Mouse (Mus musculus) c-Kit-positive CD71-negative TER-119-negative erythroid progenitor cells, embryonic 14.5 days (primary cell): ENCODE measurements at regions not wholly inside any gene's neighbourhood (a gene's known extent, or its start where the extent isn't known, plus 50 kb on each side); places are given as distances from the start of the nearest gene placed in this dataset.

ENCODE experiments used
- DNase-seq: peaks from one replicate; pipeline ENCODE4 v3.0.0-alpha.2; 2013; ENCODE audit warnings: low read depth

GRCm38 (mm10) chr16:21320284-21320683 is 102.6 kb upstream of the Vps8 start:
- no peak for DNase-seq

DNA sequence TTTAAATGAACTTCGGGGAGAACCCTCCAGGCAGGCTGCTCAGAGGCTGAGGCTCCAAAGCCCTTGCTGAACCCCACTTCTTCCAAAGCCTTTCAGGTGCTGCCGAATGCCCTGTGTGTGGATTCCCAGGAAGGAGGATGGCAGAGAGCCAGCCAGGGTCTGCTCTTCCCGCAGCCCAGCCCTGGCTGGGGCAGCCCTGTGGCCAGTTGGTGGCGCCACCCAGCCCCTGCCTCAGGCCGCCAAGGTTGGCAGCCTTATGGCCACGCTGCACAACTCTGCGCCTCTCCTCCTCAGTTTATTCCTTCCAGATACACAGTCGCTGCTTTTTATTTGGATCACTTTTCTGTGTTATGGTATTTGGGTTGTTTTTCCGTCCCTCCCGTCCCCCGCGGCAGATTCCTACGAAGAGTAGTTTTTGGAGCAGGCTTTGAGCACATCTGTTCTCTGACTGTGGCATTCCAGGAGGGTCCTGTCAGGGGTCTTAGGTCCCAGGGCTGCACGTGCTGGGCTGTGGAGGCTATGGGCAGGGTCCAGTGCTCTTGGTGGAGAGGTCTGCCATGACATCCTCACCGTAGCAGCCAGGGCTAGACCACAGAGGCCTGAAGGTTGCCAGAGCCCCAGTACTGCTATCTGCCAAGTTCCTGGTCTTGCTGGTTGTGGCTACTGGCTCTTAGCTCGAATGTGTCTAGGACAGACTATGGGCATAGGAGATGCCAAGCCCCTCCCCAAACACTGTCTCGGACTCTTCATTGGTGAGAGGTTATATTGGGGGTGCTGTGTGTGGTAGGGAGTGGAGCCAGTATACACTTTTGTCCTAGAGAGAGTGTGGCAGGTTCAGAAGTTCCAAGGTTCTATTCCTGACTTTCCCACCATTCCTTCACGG is 101.5 kb upstream of the Vps8 start:
- no peak for DNase-seq

- no peak for DNase-seq
Measured at GRCm38 (mm10) chr16:21322437-21322836, 100.5 kb upstream of the Vps8 start.

GRCm38 (mm10) chr16:21323446-21324034 is 99.4 kb upstream of the Vps8 start:
- DNase-seq, result no peak

- no peak for DNase-seq
Measured at GRCm38 (mm10) chr16:21327969-21328368, 94.9 kb upstream of the Vps8 start.

- DNase-seq, result no peak
Measured at GRCm38 (mm10) chr16:21329199-21329598, 93.7 kb upstream of the Vps8 start.

DNA sequence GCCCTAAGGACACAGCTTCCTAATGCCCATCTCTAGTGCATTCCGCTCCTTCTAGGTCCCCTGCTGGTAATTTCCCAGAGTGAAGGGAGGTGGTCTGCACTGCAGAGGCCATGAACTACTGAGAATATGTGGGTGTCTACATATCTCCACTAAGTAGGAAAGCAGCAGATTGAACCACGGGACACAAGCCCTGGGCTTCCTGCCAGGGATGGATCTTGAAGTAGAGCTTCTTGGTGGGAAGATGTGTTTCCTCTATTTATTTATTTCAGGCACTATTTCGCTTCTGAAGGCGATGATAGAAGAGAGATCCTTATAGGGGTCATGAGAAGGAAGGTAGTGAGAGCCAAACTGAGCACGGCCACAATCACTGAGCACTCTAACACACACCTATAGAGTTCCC is 91.7 kb upstream of the Vps8 start:
- DNase-seq, result no peak

DNA sequence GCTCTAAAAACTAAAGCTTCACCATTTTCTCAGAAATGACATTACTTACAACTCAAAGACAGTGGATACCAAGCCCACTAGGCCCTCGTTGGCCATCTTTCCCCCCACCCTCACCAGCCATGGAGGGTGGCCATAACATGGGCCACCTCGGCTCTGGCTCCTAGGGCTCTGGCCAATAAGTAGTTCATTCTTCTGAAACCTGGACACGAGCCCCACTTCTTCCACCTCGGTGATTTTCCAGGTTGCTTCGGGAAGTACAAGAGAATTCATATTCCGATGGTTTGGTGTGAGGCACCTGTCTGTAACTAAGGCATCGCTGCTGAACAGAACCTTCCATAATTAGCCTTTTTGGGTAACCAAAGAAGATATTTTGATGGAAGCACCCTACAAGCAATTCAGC is 90.5 kb upstream of the Vps8 start:
- no peak for DNase-seq

- no peak for DNase-seq
Measured at GRCm38 (mm10) chr16:21332862-21333222, 90.1 kb upstream of the Vps8 start.

GRCm38 (mm10) chr16:21333223-21333951 is 89.5 kb upstream of the Vps8 start:
- DNase-seq, result peak; percentile 81

DNA sequence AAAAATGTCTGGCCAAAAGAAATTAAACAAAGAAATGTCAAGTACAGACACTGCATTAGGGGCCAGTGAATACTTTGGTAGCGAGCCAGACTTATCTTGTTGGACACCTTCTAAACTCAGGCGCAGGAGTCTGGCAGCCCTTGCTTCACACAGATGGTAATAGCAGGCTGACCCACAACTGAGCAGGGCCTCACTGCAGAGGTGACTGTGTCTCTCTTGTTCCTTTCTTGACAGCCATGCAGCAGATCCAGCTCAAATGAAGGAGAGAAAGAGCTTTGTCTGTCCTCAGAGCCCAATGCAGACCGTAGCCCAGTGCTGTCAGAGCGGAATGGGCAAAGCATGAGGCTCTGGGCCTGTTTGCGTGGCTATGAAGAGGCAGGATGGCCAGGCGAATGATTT is 83.9 kb upstream of the Vps8 start:
- DNase-seq, result no peak

GRCm38 (mm10) chr16:21339460-21340081 is 83.3 kb upstream of the Vps8 start:
- DNase-seq, result no peak

GRCm38 (mm10) chr16:21340136-21340535 is 82.8 kb upstream of the Vps8 start:
- DNase-seq, result no peak

DNA sequence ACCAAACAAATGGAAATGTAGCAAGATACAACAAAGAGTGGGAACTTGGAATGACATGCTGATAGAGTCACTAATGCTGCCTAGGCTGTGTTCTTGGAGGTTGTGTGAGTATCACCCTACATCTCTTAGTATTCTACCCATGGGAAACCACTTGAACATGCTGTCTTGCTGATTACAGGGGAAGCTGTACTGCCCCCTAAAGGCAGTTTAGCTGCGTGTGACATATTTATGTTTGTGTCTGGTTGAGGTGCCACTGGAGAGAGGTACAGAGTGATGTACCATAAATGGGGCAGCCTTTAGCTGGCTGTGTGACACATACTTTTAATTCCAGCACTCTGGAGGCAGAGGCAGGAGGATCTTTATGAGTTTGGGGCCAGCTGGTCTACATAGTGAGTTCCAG is 73.0 kb upstream of the Vps8 start:
- DNase-seq, result no peak

DNA sequence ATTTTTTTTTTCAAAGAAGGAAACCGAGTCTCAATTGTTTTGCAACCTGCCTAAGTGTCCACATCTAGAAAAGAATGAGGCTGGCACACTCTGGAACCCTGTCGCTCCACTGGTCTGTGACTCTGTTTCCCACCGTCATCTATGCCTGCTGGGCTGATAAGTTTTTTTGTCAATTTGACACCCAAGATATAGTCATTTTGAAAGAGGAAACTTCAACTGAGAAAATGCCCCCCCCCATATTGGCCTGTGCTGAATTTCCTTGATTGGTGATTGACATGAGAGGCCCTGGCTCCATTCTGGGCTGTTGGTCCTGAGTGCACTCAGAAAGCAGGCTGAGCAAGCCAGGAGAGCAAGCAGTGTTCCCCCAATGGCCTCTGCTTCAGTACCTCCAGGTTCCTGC is 71.6 kb upstream of the Vps8 start:
- no peak for DNase-seq

GRCm38 (mm10) chr16:21353111-21353510 is 69.8 kb upstream of the Vps8 start:
- no peak for DNase-seq

GRCm38 (mm10) chr16:21353545-21353944 is 69.4 kb upstream of the Vps8 start:
- DNase-seq, result no peak

- DNase-seq, result no peak
Measured at GRCm38 (mm10) chr16:21355638-21356037, 67.3 kb upstream of the Vps8 start.

DNA sequence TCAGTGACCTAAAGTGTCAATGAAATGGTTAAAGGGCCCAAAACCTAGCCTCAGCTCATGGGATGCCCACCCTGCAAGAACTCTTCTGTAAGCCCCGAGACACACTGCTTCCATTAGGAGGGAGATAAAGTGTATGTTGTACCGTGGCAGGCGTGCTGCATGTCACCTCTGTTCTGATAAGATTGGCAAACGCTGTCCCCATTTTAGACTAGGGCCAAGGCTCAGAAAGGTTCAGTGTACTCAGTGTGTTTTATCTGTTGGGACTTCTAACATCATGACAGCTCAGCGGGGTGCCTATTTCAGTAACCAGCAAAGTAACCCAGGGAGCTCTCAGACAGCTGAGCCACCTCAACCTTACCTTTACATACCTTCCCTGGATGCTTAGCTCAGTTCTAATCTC is 65.5 kb upstream of the Vps8 start:
- peak; percentile 28 for DNase-seq

GRCm38 (mm10) chr16:21358313-21358920 is 64.5 kb upstream of the Vps8 start:
- peak; percentile 30 for DNase-seq

- DNase-seq, result peak; percentile 24
Measured at GRCm38 (mm10) chr16:21359459-21359858, 63.5 kb upstream of the Vps8 start.

- no peak for DNase-seq
Measured at GRCm38 (mm10) chr16:21361406-21361805, 61.5 kb upstream of the Vps8 start.
